Mouse (Mus musculus) brain, adult 2 months (tissue): ENCODE data around the gene Wnt9a.

Experiments
- DNase-seq: peaks from one replicate; pipeline ENCODE4 v3.0.0; 2011; ENCODE audit warnings: low read depth, low spot score

Gene Wnt9a

GRCm38 (mm10) chr11:59302700-59303569 lies 3.8 kb upstream of the Wnt9a start:
- peak; percentile 94 for DNase-seq

GRCm38 (mm10) chr11:59305008-59305820 lies 1.5 kb upstream of the Wnt9a start:
- DNase-seq: peak; percentile 85

- no peak for DNase-seq
Observed at GRCm38 (mm10) chr11:59305821-59306215, 910 bp upstream of the Wnt9a start.

- peak; percentile 76 for DNase-seq
Observed at GRCm38 (mm10) chr11:59307422-59308163, 865 bp downstream of the Wnt9a start.

- no peak for DNase-seq
Observed at GRCm38 (mm10) chr11:59308164-59308542, 1.4 kb downstream of the Wnt9a start.

- no peak for DNase-seq
Observed at GRCm38 (mm10) chr11:59308625-59309024, 1.9 kb downstream of the Wnt9a start.

GRCm38 (mm10) chr11:59309106-59309805 lies 2.5 kb downstream of the Wnt9a start:
- peak; percentile 56 for DNase-seq

GRCm38 (mm10) chr11:59309976-59310375 lies 3.2 kb downstream of the Wnt9a start:
- DNase-seq: peak; percentile 32

- no peak for DNase-seq
Observed at GRCm38 (mm10) chr11:59312060-59312459, 5.3 kb downstream of the Wnt9a start.

GRCm38 (mm10) chr11:59312501-59312900 lies 5.8 kb downstream of the Wnt9a start:
- DNase-seq: no peak

- DNase-seq: no peak
Observed at GRCm38 (mm10) chr11:59313029-59313811, 6.5 kb downstream of the Wnt9a start.

- DNase-seq: no peak
Observed at GRCm38 (mm10) chr11:59313944-59314343, 7.2 kb downstream of the Wnt9a start.

- DNase-seq: no peak
Observed at GRCm38 (mm10) chr11:59316517-59316916, 9.8 kb downstream of the Wnt9a start.

GRCm38 (mm10) chr11:59322988-59323387 lies 16.3 kb downstream of the Wnt9a start:
- DNase-seq: no peak

GRCm38 (mm10) chr11:59324777-59325176 lies 18.0 kb downstream of the Wnt9a start:
- DNase-seq: no peak

GRCm38 (mm10) chr11:59327625-59328024 lies 20.9 kb downstream of the Wnt9a start:
- no peak for DNase-seq

GRCm38 (mm10) chr11:59329616-59330015 lies 22.9 kb downstream of the Wnt9a start:
- peak; percentile 60 for DNase-seq

GRCm38 (mm10) chr11:59330560-59330959 lies 23.8 kb downstream of the Wnt9a start:
- DNase-seq: peak; percentile 72

- DNase-seq: no peak
Observed at GRCm38 (mm10) chr11:59331167-59331869, 24.6 kb downstream of the Wnt9a start.

- DNase-seq: peak; percentile 53
Observed at GRCm38 (mm10) chr11:59332938-59333337, 26.2 kb downstream of the Wnt9a start.
